Mouse (Mus musculus) forebrain, embryonic 16.5 days (tissue): ENCODE results near the gene Cdnf. TPM values are rescaled to one million over a fixed set of nuclear protein-coding genes. Genes with fewer than 3 reads are reported as not detected.

Experiments used
- ATAC-seq: fragments of 200-750 bp; cut with Nextera tagmentation; 2 replicates; pipeline ENCODE4 v1.8.0; 2017; ENCODE audit warnings: mild to moderate bottlenecking, moderate library complexity
- H3K27ac ChIP-seq: fragments of 300-500 bp; sonication (generic); 2 replicates; pipeline ENCODE4 v1.5.1; 2014; ENCODE audit warnings: low read length, control low read depth
- H3K27me3 ChIP-seq: fragments of 300-500 bp; sonication (generic); replicated peaks from 2 replicates; pipeline ENCODE4 v1.6.1; 2014; ENCODE audit warnings: low read length; ENCODE audit not compliant: control insufficient read depth, insufficient read depth
- H3K36me3 ChIP-seq: fragments of 300-500 bp; sonication (generic); 2 replicates; pipeline ENCODE4 v1.6.1; 2014; ENCODE audit not compliant: control insufficient read depth, insufficient read depth
- H3K4me1 ChIP-seq: fragments of 300-500 bp; sonication (generic); replicated peaks from 2 replicates; pipeline ENCODE4 v1.6.1; 2014; ENCODE audit warnings: low read length; ENCODE audit not compliant: control insufficient read depth, insufficient read depth
- H3K4me2 ChIP-seq: fragments of 300-500 bp; sonication (generic); 2 replicates; pipeline ENCODE4 v1.6.1; 2014; ENCODE audit warnings: mild to moderate bottlenecking, low read length, control low read depth
- H3K4me3 ChIP-seq: fragments of 300-500 bp; sonication (generic); replicated peaks from 2 replicates; pipeline ENCODE4 v1.5.1; 2014; ENCODE audit warnings: mild to moderate bottlenecking, low read length, control low read depth
- H3K9ac ChIP-seq: fragments of 300-500 bp; sonication (generic); replicated peaks from 2 replicates; pipeline ENCODE4 v1.6.1; 2014; ENCODE audit warnings: low read depth, low read length, control low read depth
- H3K9me3 ChIP-seq: fragments of 300-500 bp; sonication (generic); 2 replicates; pipeline ENCODE4 v1.6.1; 2016; ENCODE audit warnings: low read length; ENCODE audit not compliant: control insufficient read depth
- WGBS: fragments of 180-500 bp; shearing (Covaris S2); extraction: QIAGEN DNeasy Blood & Tissue Kit; methylation state at CpG from one replicate; pipeline ENCODE4 v1.1.7; 2014; 5-methylcytosine and 5-hydroxymethylcytosine counted together
- polyA plus RNA-seq: library from polyadenylated mRNA; unstranded; fragments of >200 nt; fragmentation: Nextera tagmentation; extraction: Ambion mirVana; gene quantifications from 2 replicates; pipeline ENCODE4 v1.2.1, GENCODE M21; 2015

Gene Cdnf
- polyA plus RNA-seq, 1 experiment from 2014 or later = 0.57 TPM

DNA sequence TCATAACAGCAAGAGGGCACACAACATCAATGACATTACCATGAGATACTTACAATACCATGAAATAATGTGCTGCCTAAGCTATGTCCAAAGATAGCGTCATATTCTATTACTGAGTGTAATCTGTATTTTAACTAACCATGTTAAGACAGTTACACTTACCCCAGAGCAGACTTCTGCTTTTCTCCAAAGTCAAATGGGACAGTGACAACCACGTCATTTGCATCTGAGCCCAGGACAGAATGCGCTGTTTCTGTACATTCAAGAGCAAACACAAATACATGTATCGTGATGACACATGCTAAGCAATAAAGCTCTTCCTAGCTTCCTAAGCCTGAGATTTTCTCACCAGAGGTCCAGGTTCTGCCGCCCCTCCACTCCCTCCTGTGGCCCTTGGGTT is 11.9 kb upstream of the Cdnf start:
- 96% methylated on average over 5 of the region's 5 CpGs for WGBS
- no peak overlapping the region for H3K9ac ChIP-seq
- peaks cover 19% of the 10 kb centered on the region for H3K36me3 ChIP-seq
- no peak overlapping the region for H3K27ac ChIP-seq
- H3K27me3 ChIP-seq = no peaks in the 10 kb centered on the region
- H3K4me3 ChIP-seq = no peak overlapping the region
- no peak for ATAC-seq
- H3K9me3 ChIP-seq = no peaks in the 10 kb centered on the region
- no peaks in the 10 kb centered on the region for H3K4me1 ChIP-seq
- no peak overlapping the region for H3K4me2 ChIP-seq

DNA sequence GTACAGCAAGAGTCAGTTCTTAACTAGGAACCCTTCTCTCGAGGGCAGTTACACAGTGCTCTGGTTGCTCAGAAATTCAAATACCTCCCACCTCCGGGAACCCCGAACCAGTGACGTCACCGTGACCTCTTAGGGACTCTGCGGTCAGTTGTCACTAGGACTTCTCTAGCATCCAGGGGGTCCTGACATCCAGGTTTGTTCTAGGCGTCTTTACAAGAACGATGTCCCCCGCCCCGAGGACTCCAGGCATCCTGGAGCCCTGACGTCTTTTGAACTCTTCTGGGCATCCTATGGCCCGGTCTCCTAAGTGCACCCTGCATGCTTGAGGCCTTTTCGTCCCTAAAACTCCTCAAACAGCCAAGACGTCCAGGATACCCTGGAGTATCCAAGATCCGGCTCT is 754 bp upstream of the Cdnf start:
- Histone ChIP-seq H3K4me2 (peak overlapping the region; percentile 94), H3K27ac (no peak overlapping the region; the same call in 1 of the 2 replicates), H3K9me3 (no peaks in the 10 kb centered on the region), H3K4me1 (peaks cover 16% of the 10 kb centered on the region), H3K27me3 (no peaks in the 10 kb centered on the region), H3K9ac (peak overlapping the region; percentile 87), H3K36me3 (peaks cover 17% of the 10 kb centered on the region), H3K4me3 (peak overlapping the region; percentile 93)
- WGBS = 0% methylated on average over 15 of the region's 15 CpGs
- no peak for ATAC-seq

DNA sequence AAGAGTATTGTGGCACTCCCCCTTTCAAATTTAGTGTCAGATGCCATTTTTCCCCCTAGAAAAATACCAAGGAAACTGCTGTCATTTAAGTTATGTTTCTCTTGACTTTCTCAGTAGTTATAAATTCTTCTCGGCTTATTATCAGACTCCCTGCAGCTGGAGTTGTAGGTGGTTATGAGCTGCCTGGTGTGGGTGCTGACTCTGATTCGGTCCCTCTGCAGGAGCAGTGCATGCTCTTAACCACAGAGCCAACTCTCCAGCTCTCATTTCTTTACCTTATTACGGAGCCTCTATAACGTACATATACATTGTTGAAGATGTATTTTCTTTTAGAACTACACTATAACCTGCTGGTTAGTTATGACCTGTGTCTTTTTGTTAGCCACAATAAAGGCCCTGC is 9.7 kb downstream of the Cdnf start:
- Histone ChIP-seq H3K36me3 (no peaks in the 10 kb centered on the region), H3K9ac (no peak overlapping the region), H3K9me3 (no peaks in the 10 kb centered on the region), H3K4me2 (no peak overlapping the region), H3K4me1 (no peaks in the 10 kb centered on the region), H3K27ac (no peak overlapping the region), H3K27me3 (no peaks in the 10 kb centered on the region), H3K4me3 (no peak overlapping the region)
- 85% methylated on average over 4 of the region's 4 CpGs for WGBS
- ATAC-seq = no peak

- H3K4me2 ChIP-seq = no peak overlapping the region
- 83% methylated on average over 6 of the region's 6 CpGs for WGBS
Observed at GRCm38 (mm10) chr2:3526288-3526687, 13.5 kb downstream of the Cdnf start.

DNA sequence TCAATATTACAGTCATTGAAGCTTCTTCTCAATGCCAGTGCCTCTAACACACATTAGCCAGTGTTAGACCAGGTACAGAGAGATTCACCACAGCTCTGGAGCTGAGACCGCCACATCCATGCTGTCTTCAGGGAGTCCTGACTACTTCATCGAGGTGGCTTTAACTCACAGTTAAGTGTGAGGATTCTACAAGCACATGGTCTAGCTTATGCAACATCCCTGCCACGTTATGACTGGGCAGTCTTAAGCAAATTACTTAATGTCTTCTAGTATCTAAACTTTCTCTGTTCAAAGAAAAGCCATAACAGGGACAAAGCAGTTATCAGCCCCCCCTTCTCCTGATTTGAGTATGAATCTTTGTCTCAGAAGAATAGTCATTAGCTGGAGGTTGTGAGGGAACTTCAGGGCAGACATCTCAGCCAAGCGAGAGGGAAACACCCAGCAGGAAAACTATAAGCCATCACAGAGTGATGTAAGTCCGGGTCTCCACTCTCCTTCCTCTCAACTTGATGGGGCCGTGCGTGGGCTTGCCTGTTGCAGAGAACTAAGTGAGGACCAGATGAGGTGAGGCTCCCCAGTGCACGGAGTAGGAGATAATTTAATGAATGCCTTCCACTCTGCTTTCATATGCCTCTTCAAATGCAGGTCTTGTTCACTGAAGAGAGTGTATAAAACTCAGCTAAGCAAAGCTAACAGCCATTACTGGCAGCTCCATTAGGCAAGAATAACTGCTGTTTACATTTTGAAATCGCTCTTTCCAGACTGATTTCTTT is 28.7 kb downstream of the Cdnf start:
- WGBS = 74% methylated on average over 9 of the region's 9 CpGs
- no peak for ATAC-seq
- H3K27ac ChIP-seq = no peak overlapping the region

More at GRCm38 (mm10) chr2:3526288-3526687, 13.5 kb downstream of the Cdnf start:
- no peak overlapping the region for H3K27ac ChIP-seq
- no peak overlapping the region for H3K9ac ChIP-seq
- H3K9me3 ChIP-seq = no peaks in the 10 kb centered on the region
- H3K4me3 ChIP-seq = no peak overlapping the region
- ATAC-seq = no peak
- no peaks in the 10 kb centered on the region for H3K4me1 ChIP-seq
- no peaks in the 10 kb centered on the region for H3K36me3 ChIP-seq
- no peaks in the 10 kb centered on the region for H3K27me3 ChIP-seq

GRCm38 (mm10) chr2:3546055-3546454 is 33.2 kb downstream of the Cdnf start:
- H3K36me3 ChIP-seq = no peaks in the 10 kb centered on the region
- H3K27ac ChIP-seq = no peak overlapping the region
- WGBS = 71% methylated on average over 2 of the region's 2 CpGs
- H3K9me3 ChIP-seq = no peaks in the 10 kb centered on the region
- H3K4me2 ChIP-seq = no peak overlapping the region
- H3K9ac ChIP-seq = no peak overlapping the region
- no peak overlapping the region for H3K4me3 ChIP-seq
- no peak for ATAC-seq
- H3K27me3 ChIP-seq = no peaks in the 10 kb centered on the region
- H3K4me1 ChIP-seq = no peaks in the 10 kb centered on the region

More for the DNA sequence above, 28.7 kb downstream of the Cdnf start:
- Histone ChIP-seq H3K4me3 (no peak overlapping the region), H3K9ac (no peak overlapping the region), H3K36me3 (no peaks in the 10 kb centered on the region), H3K27me3 (no peaks in the 10 kb centered on the region), H3K4me2 (no peak overlapping the region), H3K9me3 (no peaks in the 10 kb centered on the region), H3K4me1 (no peaks in the 10 kb centered on the region)

GRCm38 (mm10) chr2:3546588-3546987 is 33.8 kb downstream of the Cdnf start:
- Histone ChIP-seq H3K4me3 (no peak overlapping the region), H3K9ac (no peak overlapping the region), H3K27me3 (no peaks in the 10 kb centered on the region), H3K27ac (no peak overlapping the region), H3K9me3 (no peaks in the 10 kb centered on the region), H3K36me3 (no peaks in the 10 kb centered on the region), H3K4me1 (no peaks in the 10 kb centered on the region), H3K4me2 (no peak overlapping the region)
- ATAC-seq = no peak; the same call in 1 of the 2 replicates
- 4% methylated on average over 4 of the region's 4 CpGs for WGBS

GRCm38 (mm10) chr2:3570186-3570585 is 57.4 kb downstream of the Cdnf start, which contains the start of gene Fam107b:
Gene Fam107b, plus strand, starts transcription at chr2:3570488.
- ATAC-seq = no peak
- H3K4me1 ChIP-seq = no peaks in the 10 kb centered on the region
- H3K27ac ChIP-seq = no peak within 1 kb of the TSS
- no peaks in the 10 kb centered on the region for H3K9me3 ChIP-seq
- no peaks in the 10 kb centered on the region for H3K36me3 ChIP-seq
- no peak within 1 kb of the TSS for H3K4me2 ChIP-seq
- WGBS = 70% methylated on average over 12 of the region's 12 CpGs
- H3K9ac ChIP-seq = no peak within 1 kb of the TSS
- no peak within 1 kb of the TSS for H3K4me3 ChIP-seq
- no peaks in the 10 kb centered on the region for H3K27me3 ChIP-seq

DNA sequence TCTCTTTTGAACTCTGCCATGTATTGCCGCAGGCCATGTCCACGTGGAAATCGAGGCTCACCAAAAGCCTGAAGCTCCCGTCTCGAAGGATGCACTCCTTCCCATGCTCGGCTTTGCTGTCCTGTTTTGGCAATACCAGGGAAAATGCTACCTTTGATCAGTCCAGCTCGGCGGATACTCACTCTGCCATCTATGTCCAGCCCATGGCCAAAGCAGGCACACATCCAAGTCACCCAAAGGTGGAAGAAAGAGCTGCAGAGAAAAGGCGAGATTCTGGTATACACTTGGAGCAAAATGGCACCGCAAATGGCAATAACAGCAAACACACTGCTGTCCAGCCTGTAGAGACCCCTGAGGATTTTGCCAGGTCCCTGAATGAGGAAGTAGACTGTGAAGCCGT is 57.8 kb downstream of the Cdnf start:
- Histone ChIP-seq H3K4me3 (no peak overlapping the region), H3K9me3 (no peaks in the 10 kb centered on the region), H3K27me3 (no peaks in the 10 kb centered on the region), H3K36me3 (no peaks in the 10 kb centered on the region), H3K9ac (no peak overlapping the region), H3K4me2 (no peak overlapping the region), H3K4me1 (no peaks in the 10 kb centered on the region), H3K27ac (no peak overlapping the region)
- 90% methylated on average over 11 of the region's 11 CpGs for WGBS
- no peak for ATAC-seq
